Comparison of ENCODE assay signal across 8 mouse cellular contexts in genomic region chr8:124751709-124752173, GRCm38 (mm10). TPM values are rescaled to one million over a fixed set of nuclear protein-coding genes. Genes with fewer than 3 reads are reported as not detected.
DNase-seq lines count a peak whose midpoint lies in the region; TF ChIP-seq lines count a peak whose summit lies in the region.

Gene Fam89a (minus strand): TSS chr8:124751832.

- no peaks in the 10 kb centered on the region for H3K36me3 ChIP-seq in heart, embryonic 10.5 days

- H3K27ac ChIP-seq in cerebellum, adult 2 months (ENCODE audit: insufficient read depth, low read length): no peak within 1 kb of the TSS
- peak within 1 kb of the TSS; percentile 77 for H3K27ac ChIP-seq in heart, embryonic 10.5 days

- TF ChIP-seq CTCF in cerebellum, adult 2 months (IDR thresholded peaks at IDR 0.05; ENCODE audit: borderline replicate concordance, insufficient read depth, low read depth, low read length): no peak

- TF ChIP-seq POLR2A in cerebellum, adult 2 months (IDR thresholded peaks at IDR 0.05; ENCODE audit: borderline replicate concordance, insufficient read depth, low read length): no peak

- WGBS in cerebellum, adult 2 months: under 1% methylated on average over 41 of the region's 41 CpGs
- under 1% methylated on average over 25 of the region's 41 CpGs for WGBS in heart, embryonic 10.5 days

- peak; percentile 33 to 48 for DNase-seq in cerebellum, postnatal 10 days
- DNase-seq in cerebellum, adult 2 months: no peak
- DNase-seq in embryo, embryonic 11.5 days (ENCODE audit: low read depth, low spot score): peak; percentile 44
- DNase-seq in heart, embryonic 10.5 days (ENCODE audit: low spot score): peak; percentile 91
- DNase-seq in kidney, adult 9 months: peak; percentile 11
- DNase-seq in lung, postnatal 10 days: peak; percentile 80
- peak; percentile 78 for DNase-seq in retina, postnatal 1 day
- no peak for DNase-seq in adipocyte (ENCODE audit: low spot score)

- no peak within 1 kb of the TSS for H3K4me3 ChIP-seq in cerebellum, adult 2 months (replicated peaks; ENCODE audit: insufficient read depth, low read depth, low read length)
- H3K4me3 ChIP-seq in heart, embryonic 10.5 days: peak within 1 kb of the TSS; percentile 82

- H3K27me3 ChIP-seq in cerebellum, adult 2 months (ENCODE audit: control insufficient read depth, insufficient read depth, low read length): peaks cover 3% of the 10 kb centered on the region; the same call in 1 of the 2 replicates
- peaks cover 53% of the 10 kb centered on the region for H3K27me3 ChIP-seq in heart, embryonic 10.5 days (ENCODE audit: insufficient read depth, poor library complexity, severe bottlenecking)

- no peaks in the 10 kb centered on the region for H3K9me3 ChIP-seq in heart, embryonic 10.5 days

- H3K4me1 ChIP-seq in cerebellum, adult 2 months (ENCODE audit: control insufficient read depth, insufficient read depth, low read length): no peaks in the 10 kb centered on the region
- H3K4me1 ChIP-seq in heart, embryonic 10.5 days: peaks cover 42% of the 10 kb centered on the region

RNA-seq across cellular contexts. Expression of gene Fam89a, which starts in this region (rescaled TPM):
- 1.2 and 1.3 TPM in 2 replicates for polyA plus RNA-seq in cerebellum, adult 2 months (2012; rRNA removed)
- polyA plus RNA-seq in heart, embryonic 10.5 days (2016; fragmentation: Nextera tagmentation; extraction: Ambion mirVana): 2.5 and 8.2 TPM in 2 replicates

Comparison
In these comparisons a context has a peak if more than half of its experiments do, and no peak if none do; other contexts are left out.
1. DNase-seq: peak in cerebellum, postnatal 10 days (2 of 2), embryo, embryonic 11.5 days (single experiment), heart, embryonic 10.5 days (single experiment), kidney, adult 9 months (single experiment), lung, postnatal 10 days (single experiment) and retina, postnatal 1 day (single experiment); none in cerebellum, adult 2 months (0 of 2) and adipocyte (single experiment).